Mouse (Mus musculus) urinary bladder, postnatal 10 days (tissue): ENCODE measurements around the gene Cytl1.

Experiments
- DNase-seq: peaks from one replicate; pipeline ENCODE4 v3.0.0; 2022; ENCODE audit warnings: low spot score

The Cytl1 gene

GRCm38 (mm10) chr5:37770870-37771269 lies 35.6 kb downstream of the Cytl1 start:
- DNase-seq: no peak

GRCm38 (mm10) chr5:37774011-37774410 lies 38.7 kb downstream of the Cytl1 start:
- no peak for DNase-seq

DNA sequence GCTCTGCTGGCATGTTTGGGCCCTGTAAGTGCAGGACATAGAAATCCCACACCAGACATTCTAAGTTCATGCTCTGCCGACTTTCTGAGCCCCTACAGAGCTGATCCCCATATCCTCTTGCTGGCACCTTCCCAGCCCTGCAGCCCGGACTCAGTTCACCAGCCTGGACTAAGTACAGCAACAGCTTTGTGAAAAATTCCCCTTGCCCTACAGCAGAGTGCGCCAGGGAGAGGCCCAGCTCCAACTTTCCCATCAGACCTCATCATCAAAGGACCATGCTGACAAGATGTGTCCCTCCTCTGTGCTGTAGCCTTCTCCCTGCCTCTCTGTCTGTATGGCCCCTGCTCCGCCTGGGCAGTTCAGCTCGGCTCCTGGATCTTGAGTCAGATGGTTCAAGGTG lies 40.4 kb downstream of the Cytl1 start:
- DNase-seq: no peak

GRCm38 (mm10) chr5:37783306-37783705 lies 48.0 kb downstream of the Cytl1 start:
- DNase-seq: no peak

DNA sequence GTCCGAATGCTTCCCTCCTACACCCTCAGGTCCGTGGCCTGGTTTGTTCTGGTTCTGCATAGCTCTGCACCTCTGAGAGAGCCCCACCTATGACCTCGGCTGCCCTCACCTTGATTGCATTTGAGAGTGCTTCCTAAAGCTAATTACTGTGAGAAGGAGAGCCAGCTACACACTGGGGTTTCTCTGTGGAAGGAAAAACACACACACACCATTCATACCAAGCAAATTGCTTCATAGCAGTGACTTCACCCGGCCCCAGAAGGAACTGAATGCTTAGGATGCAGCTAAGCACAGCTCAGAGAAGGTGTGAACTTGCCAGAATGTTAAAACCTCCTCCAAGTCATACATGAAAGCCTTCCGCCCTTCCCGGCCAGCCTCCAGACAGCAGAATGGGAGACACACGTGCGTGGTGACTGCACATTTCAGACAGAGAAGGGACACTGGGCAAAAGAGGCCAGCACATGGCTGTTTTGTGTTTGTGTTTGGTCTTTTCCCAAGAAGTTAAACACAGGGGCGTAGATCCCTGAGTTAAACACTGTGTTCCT lies 49.6 kb downstream of the Cytl1 start:
- no peak for DNase-seq
